Mouse (Mus musculus) ES-E14 (cell line): ENCODE measurements around the gene Ust. TPM values are rescaled to one million over a fixed set of nuclear protein-coding genes. Genes with fewer than 3 reads are reported as not detected.

Source experiments
- DNase-seq: peaks from one replicate; pipeline ENCODE4 v3.0.0-alpha.2; 2013; ENCODE audit warnings: low read depth, low spot score
- H3K27ac ChIP-seq: 2 replicates; pipeline ENCODE4 v1.5.1; 2012; ENCODE audit warnings: low read depth, mild to moderate bottlenecking, low read length, moderate library complexity, mixed read lengths; ENCODE audit not compliant: poor library complexity, insufficient read depth, severe bottlenecking
- H3K36me3 ChIP-seq: 2 replicates; pipeline ENCODE4 v1.6.1; 2012; ENCODE audit warnings: mild to moderate bottlenecking, low read length, moderate library complexity, mixed read lengths; ENCODE audit not compliant: control insufficient read depth, poor library complexity, insufficient read depth, severe bottlenecking
- H3K4me1 ChIP-seq, 2 experiments: fragments of 150-350 bp in 1 of 2; sonication (generic) in 1 of 2; 2 replicates each; pipeline ENCODE4 v1.6.1; 2012; ENCODE audit warnings: low read length in 2 of 2, mild to moderate bottlenecking in 1 of 2, mixed read lengths in 1 of 2; ENCODE audit not compliant: control insufficient read depth in 2 of 2, insufficient read depth in 2 of 2, poor library complexity in 1 of 2
- H3K4me3 ChIP-seq, 2 experiments: fragments of 150-350 bp in 1 of 2; sonication (generic) in 1 of 2; 2 replicates each; pipeline ENCODE4 v1.5.1; 2012; ENCODE audit warnings: low read length in 2 of 2, low read depth in 1 of 2, mild to moderate bottlenecking in 1 of 2, mixed read lengths in 1 of 2; ENCODE audit not compliant: insufficient read depth in 1 of 2, poor library complexity in 1 of 2, severe bottlenecking in 1 of 2
- H3K9ac ChIP-seq: 2 replicates; pipeline ENCODE4 v1.6.1; 2012; ENCODE audit warnings: low read depth, mild to moderate bottlenecking, low read length, mixed read lengths; ENCODE audit not compliant: poor library complexity, insufficient read depth, severe bottlenecking
- H3K9me3 ChIP-seq: fragments of 150-350 bp; sonication (generic); 2 replicates; pipeline ENCODE4 v1.6.1; 2012; ENCODE audit warnings: low read depth, mild to moderate bottlenecking, low read length; ENCODE audit not compliant: control insufficient read depth, insufficient read depth
- CHD2 ChIP-seq: IDR thresholded peaks from 2 replicates; pipeline ENCODE4 v1.6.1; 2014; ENCODE audit warnings: mild to moderate bottlenecking, low read depth, low read length, inconsistent platforms
- HCFC1 ChIP-seq: IDR thresholded peaks from 2 replicates; pipeline ENCODE4 v1.6.1; 2012; ENCODE audit warnings: low read length, inconsistent platforms, borderline replicate concordance; ENCODE audit not compliant: insufficient read depth
- MAFK ChIP-seq: IDR thresholded peaks from 2 replicates; pipeline ENCODE4 v1.6.1; 2014; ENCODE audit warnings: mild to moderate bottlenecking, low read depth, low read length, inconsistent platforms; ENCODE audit not compliant: insufficient read depth
- ZC3H11A ChIP-seq: IDR thresholded peaks from 2 replicates; pipeline ENCODE4 v1.6.1; 2012; ENCODE audit warnings: low read depth, mild to moderate bottlenecking, inconsistent platforms, low read length, borderline replicate concordance
- ZNF384 ChIP-seq: IDR thresholded peaks from 2 replicates; pipeline ENCODE4 v1.6.1; 2012; ENCODE audit warnings: low read depth, low read length, inconsistent platforms
- in situ Hi-C, 2 experiments: fragments of 600-800 bp; cut with MboI; formaldehyde crosslinking; loops; one replicate each; pipeline ENCODE4 v1.15.1; 2025; ENCODE audit warnings: low sequenced_read_pairs in 2 of 2, inconsistent platforms in 1 of 2; ENCODE audit not compliant: unreplicated experiment in 2 of 2
- total RNA-seq: library from RNA; depleted of rRNA; stranded (reverse); fragments of 300-350 nt; gene quantifications from 2 replicates; pipeline ENCODE4 v1.2.3, GENCODE M21; 2012

The Ust gene
- total RNA-seq, 1 experiment, result 4.9 TPM

GRCm38 (mm10) chr10:8184711-8185110, 333.9 kb downstream of the Ust start:
- no peaks in the 10 kb centered on the region for H3K4me1 ChIP-seq
- in situ Hi-C loops, result no loop called here
- no peak for DNase-seq
- no peak for TF ChIP-seq ZC3H11A
- TF ChIP-seq HCFC1, result no peak
- TF ChIP-seq ZNF384, result no peak
- no peak for TF ChIP-seq MAFK
- no peak for TF ChIP-seq CHD2
- no peak overlapping the region for H3K9ac ChIP-seq
- no peak overlapping the region for H3K27ac ChIP-seq
- no peak overlapping the region for H3K4me3 ChIP-seq
- H3K9me3 ChIP-seq, result no peaks in the 10 kb centered on the region
- no peaks in the 10 kb centered on the region for H3K36me3 ChIP-seq

- no peak for TF ChIP-seq HCFC1
- DNase-seq, result no peak
- Histone ChIP-seq H3K9me3 (no peaks in the 10 kb centered on the region), H3K4me3 (no peak overlapping the region), H3K27ac (no peak overlapping the region), H3K9ac (no peak overlapping the region), H3K4me1 (no peaks in the 10 kb centered on the region), H3K36me3 (no peaks in the 10 kb centered on the region)
- in situ Hi-C loops, result no loop called here
These were observed 335.5 kb downstream of the Ust start for GRCm38 (mm10) chr10:8183171-8183570.

GRCm38 (mm10) chr10:8181596-8182185, 336.9 kb downstream of the Ust start:
- TF ChIP-seq CHD2 (no peak), HCFC1 (no peak), ZC3H11A (no peak), MAFK (no peak), ZNF384 (no peak)
- H3K27ac ChIP-seq, result no peak overlapping the region
- H3K9me3 ChIP-seq, result no peaks in the 10 kb centered on the region
- no peaks in the 10 kb centered on the region for H3K36me3 ChIP-seq
- no peak overlapping the region for H3K9ac ChIP-seq
- DNase-seq, result no peak
- no peak overlapping the region for H3K4me3 ChIP-seq
- in situ Hi-C loops, result no loop called here
- H3K4me1 ChIP-seq, result no peaks in the 10 kb centered on the region

GRCm38 (mm10) chr10:8177618-8178017, 341.0 kb downstream of the Ust start:
- no peak overlapping the region for H3K9ac ChIP-seq
- TF ChIP-seq CHD2 (no peak), MAFK (no peak), ZC3H11A (no peak), ZNF384 (no peak), HCFC1 (no peak)
- DNase-seq, result no peak
- no peak overlapping the region for H3K4me3 ChIP-seq
- in situ Hi-C loops, result no loop called here
- H3K36me3 ChIP-seq, result no peaks in the 10 kb centered on the region
- no peaks in the 10 kb centered on the region for H3K4me1 ChIP-seq
- no peaks in the 10 kb centered on the region for H3K9me3 ChIP-seq
- no peak overlapping the region for H3K27ac ChIP-seq

- Histone ChIP-seq H3K4me1 (peaks cover 0 to 2% of the 10 kb centered on the region in 2 experiments; a peak in 1 of 4 replicates), H3K36me3 (no peaks in the 10 kb centered on the region), H3K9me3 (no peaks in the 10 kb centered on the region), H3K9ac (no peak overlapping the region), H3K27ac (no peak overlapping the region), H3K4me3 (no peak overlapping the region)
- TF ChIP-seq MAFK (no peak), CHD2 (no peak), ZC3H11A (no peak), HCFC1 (no peak), ZNF384 (no peak)
- in situ Hi-C loops, result no loop called here
- DNase-seq, result no peak
These were observed 342.1 kb downstream of the Ust start for GRCm38 (mm10) chr10:8176351-8177053.
